Mouse (Mus musculus): ENCODE measurements around the gene Catsper3.

The Catsper3 gene

GRCm38 (mm10) chr13:55784268-55784667, at the start of gene Catsper3:
Gene Catsper3 (plus strand): TSS chr13:55784568.
- DNase-seq, result no peak

DNA sequence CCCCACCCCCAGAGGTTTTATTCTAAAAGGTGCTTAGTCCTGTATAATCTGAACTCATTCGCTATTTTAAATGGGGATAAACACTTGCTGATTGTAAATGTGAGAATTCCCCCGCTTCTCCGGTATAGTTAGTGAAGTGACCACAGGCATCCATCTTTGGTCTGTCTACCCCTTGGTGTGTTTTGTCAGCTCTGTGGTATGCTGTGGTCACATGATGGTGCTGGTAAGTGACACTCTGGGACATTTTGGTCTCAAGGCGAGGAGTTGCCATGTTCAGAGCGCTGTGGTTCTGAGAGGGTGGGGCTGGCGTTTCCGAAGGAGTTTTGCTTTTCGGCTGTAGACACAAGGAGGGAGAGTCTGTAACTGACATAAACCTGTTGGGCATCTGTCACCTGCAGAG, 46.5 kb upstream of the Catsper3 start:
- DNase-seq, result no peak

GRCm38 (mm10) chr13:55742306-55742705, 42.1 kb upstream of the Catsper3 start:
- no peak for DNase-seq

DNA sequence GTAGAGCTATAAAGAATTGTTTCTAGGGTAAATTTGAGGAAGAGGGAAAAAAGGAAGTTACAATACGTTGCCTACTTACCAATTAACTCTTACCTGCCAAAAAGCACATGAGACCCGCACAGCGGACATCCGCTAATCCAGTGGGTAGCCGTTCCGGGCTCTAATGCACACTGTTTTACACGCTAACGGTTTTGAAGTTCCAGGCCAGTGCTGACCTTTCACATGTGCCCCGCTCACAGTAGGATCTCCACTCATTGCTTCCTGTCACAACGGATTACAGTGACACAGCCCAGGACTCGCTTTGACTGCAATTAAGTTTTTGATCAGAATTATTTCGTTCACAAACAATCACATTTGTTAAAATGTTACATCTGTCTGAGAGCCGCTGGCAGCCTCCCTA, 30.0 kb upstream of the Catsper3 start:
- no peak for DNase-seq

- no peak for DNase-seq
These were observed 27.6 kb upstream of the Catsper3 start for GRCm38 (mm10) chr13:55756789-55757188.

DNA sequence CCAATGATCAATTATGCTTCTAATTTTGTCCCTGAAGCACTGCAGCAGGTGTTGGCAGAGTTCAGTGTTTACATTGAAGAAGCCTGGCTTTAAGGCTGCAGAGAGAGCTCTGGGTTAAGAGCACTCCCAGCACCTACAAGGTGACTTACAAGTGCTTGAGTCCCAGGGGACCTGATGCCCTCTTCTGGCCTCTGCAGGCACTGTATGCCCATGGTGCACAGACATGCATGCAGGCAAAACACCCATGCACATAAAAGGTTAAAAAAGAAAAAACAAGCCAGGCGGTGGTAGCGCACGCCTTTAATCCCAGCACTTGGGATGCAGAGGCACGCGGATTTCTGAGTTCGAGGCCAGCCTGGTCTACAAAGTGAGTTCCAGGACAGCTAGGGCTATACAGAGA, 26.7 kb upstream of the Catsper3 start:
- DNase-seq, result peak in 1 of 2 experiments; percentile 8

DNA sequence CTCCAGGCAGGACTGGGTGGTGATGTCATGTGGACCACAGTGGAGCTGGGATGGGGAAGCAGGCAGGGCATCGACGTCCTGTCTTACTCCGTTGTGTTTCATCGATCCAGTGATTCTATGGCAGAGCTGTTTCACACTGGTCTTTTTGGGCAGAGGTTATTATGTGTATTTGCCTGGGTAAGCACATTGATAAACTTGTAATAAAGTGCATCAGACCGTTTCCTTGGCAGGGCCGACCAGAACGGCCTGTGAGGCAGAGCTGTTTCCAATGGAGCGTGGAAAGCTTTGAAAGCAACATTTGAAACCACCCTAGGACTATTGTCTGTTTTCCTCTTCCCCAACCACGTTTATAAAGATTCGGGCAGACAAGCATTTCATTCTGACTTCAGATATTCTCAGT, 23.8 kb upstream of the Catsper3 start:
- no peak for DNase-seq

GRCm38 (mm10) chr13:55761486-55761885, 22.9 kb upstream of the Catsper3 start:
- DNase-seq, result no peak

DNA sequence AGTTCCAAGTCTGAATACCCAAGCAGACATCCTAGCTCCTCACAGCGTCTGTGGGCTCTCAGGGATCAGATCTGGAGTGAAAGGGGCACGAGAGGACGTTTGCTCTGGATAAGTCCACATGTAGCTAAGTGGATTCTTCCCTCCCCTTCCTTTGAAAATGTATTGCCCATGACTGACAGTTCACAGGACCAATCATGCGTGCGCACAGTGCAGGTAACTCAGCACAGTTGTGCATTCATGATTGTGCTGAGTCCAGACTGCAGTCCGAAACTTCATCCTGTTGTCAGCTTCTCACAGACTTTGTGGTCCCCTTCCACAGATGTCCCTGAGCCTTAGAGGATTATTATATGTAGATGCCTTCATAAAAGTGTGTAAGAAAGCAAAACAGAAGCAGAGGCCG, 10.0 kb upstream of the Catsper3 start:
- DNase-seq, result no peak

- DNase-seq, result no peak
These were observed 9.3 kb upstream of the Catsper3 start for GRCm38 (mm10) chr13:55775056-55775455.

DNA sequence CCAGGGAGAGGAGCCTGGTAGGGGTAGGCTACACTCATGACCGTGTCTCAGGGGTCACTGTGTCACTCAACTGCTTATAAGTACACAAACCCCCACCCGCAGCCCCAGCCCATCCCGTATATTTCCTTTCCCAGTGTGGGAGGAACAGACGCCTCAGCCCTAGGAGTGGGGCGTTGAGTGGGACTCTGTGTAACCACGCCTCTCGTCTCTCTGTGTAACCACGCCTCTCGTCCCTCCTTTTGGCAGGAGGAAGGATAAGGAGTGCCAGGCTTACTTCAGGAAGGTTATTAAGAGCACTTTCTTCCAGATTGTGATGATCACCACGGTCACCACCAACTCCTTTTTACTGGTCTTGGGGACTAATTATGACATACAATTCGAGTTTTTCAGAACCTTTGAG, 1.8 kb downstream of the Catsper3 start:
- DNase-seq, result no peak

- no peak for DNase-seq
These were observed 16.9 kb downstream of the Catsper3 start for GRCm38 (mm10) chr13:55801246-55801645.

GRCm38 (mm10) chr13:55803973-55804372, 19.6 kb downstream of the Catsper3 start:
- DNase-seq, result no peak

GRCm38 (mm10) chr13:55809041-55809623, 24.8 kb downstream of the Catsper3 start:
- no peak for DNase-seq

DNA sequence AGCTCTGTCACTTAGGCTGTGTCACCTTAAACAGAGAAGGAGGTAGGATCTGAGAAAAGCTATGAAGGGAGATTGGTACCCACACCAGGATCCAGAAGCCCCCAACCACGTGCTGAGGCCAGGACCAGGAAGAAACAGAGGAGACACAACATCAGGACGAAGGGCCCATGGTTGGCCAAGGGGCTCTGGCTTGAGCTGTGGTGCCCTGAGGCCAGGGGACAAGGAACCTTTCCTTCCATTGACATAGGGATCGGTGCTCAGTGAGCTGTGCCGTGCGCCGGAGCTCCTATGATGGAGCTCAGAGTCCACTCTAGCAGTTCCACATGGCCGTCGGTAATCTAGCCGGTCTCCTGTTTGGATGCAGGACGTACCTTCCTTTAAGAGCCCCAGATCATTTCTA, 25.3 kb downstream of the Catsper3 start:
- no peak for DNase-seq

DNA sequence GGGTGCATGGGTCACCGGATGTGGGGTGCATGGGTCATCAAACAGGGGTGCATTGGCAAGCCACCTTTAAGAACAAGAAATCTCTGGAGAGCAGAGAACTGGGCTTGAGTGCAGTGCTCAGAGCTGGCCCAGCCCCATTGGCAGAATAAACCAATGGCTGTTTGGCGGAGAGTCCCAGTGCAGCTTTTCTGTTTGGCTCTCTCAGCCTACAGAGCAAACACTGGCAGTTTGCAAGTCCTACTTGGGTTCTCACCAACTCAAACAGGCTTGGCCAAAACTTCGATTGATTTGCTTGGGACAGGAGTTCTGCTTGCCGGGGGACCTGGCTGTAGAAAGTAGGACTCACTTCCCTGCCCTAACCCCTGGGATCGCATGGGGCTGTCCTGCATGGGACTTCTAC, 26.6 kb downstream of the Catsper3 start:
- no peak for DNase-seq

DNA sequence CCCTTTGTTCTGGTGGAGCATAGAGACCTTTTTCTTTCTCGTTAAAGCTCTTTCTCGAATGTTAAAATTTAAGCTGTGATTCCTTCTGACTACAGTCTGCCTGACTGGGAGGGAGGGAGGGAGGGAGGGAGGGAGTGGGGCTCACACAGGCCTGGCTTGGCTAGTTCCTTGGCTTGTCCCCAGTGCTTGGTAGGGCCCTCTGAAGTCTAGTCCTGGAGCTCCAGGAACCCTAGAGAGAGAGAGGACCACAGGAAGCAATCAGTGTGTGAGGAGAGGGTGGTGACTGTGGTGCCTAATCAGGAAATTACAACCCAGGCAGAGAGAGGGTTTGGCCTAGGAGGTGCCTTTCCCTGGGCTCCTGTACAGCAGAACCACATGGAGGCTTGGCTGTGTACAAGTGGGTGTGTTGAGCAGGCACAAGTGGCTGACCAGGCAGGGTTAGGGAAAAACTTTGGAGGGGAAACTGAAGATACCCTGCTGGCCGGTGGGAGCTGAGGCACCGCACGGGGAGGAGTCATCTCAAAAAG, 29.2 kb downstream of the Catsper3 start:
- no peak for DNase-seq

GRCm38 (mm10) chr13:55814834-55815233, 30.5 kb downstream of the Catsper3 start:
- DNase-seq, result no peak

- DNase-seq, result no peak
These were observed 38.1 kb downstream of the Catsper3 start for GRCm38 (mm10) chr13:55822499-55822898.

GRCm38 (mm10) chr13:55824151-55824945, 40.0 kb downstream of the Catsper3 start:
- no peak for DNase-seq

GRCm38 (mm10) chr13:55825245-55825681, 40.9 kb downstream of the Catsper3 start:
- DNase-seq, result no peak

DNA sequence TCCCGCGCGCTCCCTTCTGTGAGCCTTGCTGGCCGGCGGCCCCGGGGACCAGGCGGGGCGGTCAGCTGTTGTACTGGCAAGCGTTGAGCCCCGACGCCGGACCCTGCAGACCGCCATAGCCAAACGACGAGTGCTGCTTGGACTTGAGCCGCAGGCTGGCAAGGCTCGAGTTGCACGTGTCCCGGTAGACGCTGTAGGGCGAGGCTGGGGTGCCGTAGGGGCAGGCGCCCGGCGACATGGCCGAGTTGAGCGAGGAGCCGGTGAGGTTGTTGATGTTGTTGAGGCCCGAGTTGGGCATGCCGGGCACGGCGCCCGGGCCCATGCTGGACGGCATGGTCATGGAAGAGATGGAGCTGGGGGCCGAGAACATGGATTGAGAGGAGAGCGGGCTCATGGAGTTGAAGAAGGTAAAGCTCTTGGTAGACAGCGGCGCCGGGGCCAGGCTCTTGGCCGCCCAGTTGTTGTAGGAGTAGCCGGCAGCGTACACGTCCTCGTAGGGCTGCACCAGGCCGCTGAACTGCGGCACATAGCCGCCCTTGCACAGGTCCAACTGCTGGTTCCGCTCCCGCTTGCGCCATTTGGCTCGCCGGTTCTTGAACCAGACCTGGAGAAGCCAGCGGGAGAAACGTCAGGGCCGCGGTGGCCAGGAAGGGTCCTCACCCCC, 41.8 kb downstream of the Catsper3 start:
- DNase-seq, result no peak

GRCm38 (mm10) chr13:55826796-55827678, 42.7 kb downstream of the Catsper3 start:
- DNase-seq, result no peak

Measured in spleen, adult 18-20 months (tissue).